Mouse (Mus musculus) heart, embryonic 10.5 days (tissue): ENCODE data around the gene Rec114. TPM values are rescaled to one million over a fixed set of nuclear protein-coding genes. Genes with fewer than 3 reads are reported as not detected.

ENCODE experiments used
- DNase-seq: peaks from one replicate; pipeline ENCODE4 v3.0.0-alpha.2; 2017; ENCODE audit warnings: low spot score
- H3K27ac ChIP-seq: fragments of 300-500 bp; sonication (generic); 2 replicates; pipeline ENCODE4 v1.5.1; 2016; ENCODE audit warnings: mild to moderate bottlenecking
- H3K27me3 ChIP-seq: fragments of 300-500 bp; sonication (generic); 2 replicates; pipeline ENCODE4 v1.6.1; 2016; ENCODE audit warnings: mild to moderate bottlenecking; ENCODE audit not compliant: poor library complexity, insufficient read depth, severe bottlenecking
- H3K36me3 ChIP-seq: fragments of 300-500 bp; sonication (generic); 2 replicates; pipeline ENCODE4 v1.6.1; 2016; ENCODE audit warnings: mild to moderate bottlenecking, moderate library complexity
- H3K4me1 ChIP-seq: fragments of 300-500 bp; sonication (generic); 2 replicates; pipeline ENCODE4 v1.6.1; 2016; ENCODE audit warnings: mild to moderate bottlenecking
- H3K4me3 ChIP-seq: fragments of 300-500 bp; sonication (generic); 2 replicates; pipeline ENCODE4 v1.5.1; 2016; ENCODE audit warnings: mild to moderate bottlenecking, moderate library complexity
- H3K9me3 ChIP-seq: fragments of 300-500 bp; sonication (generic); 2 replicates; pipeline ENCODE4 v1.6.1; 2016; ENCODE audit warnings: mild to moderate bottlenecking, moderate library complexity
- WGBS: fragments of 180-500 bp; shearing (Covaris S2); methylation state at CpG from one replicate; pipeline ENCODE4 v1.1.7; 2016; 5-methylcytosine and 5-hydroxymethylcytosine counted together
- polyA plus RNA-seq: library from polyadenylated mRNA; unstranded; fragments of >200 nt; fragmentation: Nextera tagmentation; extraction: Ambion mirVana; gene quantifications from 2 replicates; pipeline ENCODE4 v1.2.1, GENCODE M21; 2016

The Rec114 gene
- polyA plus RNA-seq, 1 experiment from 2014 or later: 11.6 TPM

GRCm38 (mm10) chr9:58707796-58708195, 36.0 kb downstream of the Rec114 start:
- Histone ChIP-seq H3K4me3 (no peak overlapping the region), H3K4me1 (peaks cover 3% of the 10 kb centered on the region; the same call in 1 of the 2 replicates), H3K27ac (no peak overlapping the region), H3K36me3 (no peaks in the 10 kb centered on the region), H3K9me3 (no peaks in the 10 kb centered on the region), H3K27me3 (no peaks in the 10 kb centered on the region)
- 74% methylated on average over 11 of the region's 11 CpGs for WGBS
- DNase-seq: peak; percentile 65

DNA sequence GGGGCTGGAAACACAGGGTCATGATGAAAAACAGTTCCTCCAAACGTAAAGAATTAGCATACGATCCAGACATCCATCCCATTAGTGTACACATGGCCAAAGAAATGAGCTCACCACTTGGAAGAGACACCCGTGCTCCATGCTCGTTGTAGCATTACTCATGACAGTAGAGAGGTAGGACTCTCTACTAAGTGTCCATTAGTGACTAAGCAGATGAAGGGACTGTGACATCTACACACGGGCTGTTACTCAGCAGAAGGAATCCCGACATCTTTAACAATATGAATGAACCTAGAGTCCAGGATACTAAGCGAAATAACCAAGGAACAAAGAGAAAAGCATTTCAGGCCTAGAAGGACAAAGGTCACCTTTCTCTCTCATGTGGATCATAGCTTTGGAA, 37.7 kb downstream of the Rec114 start:
- no peak overlapping the region for H3K27ac ChIP-seq
- no peaks in the 10 kb centered on the region for H3K9me3 ChIP-seq
- H3K36me3 ChIP-seq: no peaks in the 10 kb centered on the region
- peak; percentile 25 for DNase-seq
- H3K4me3 ChIP-seq: no peak overlapping the region
- H3K4me1 ChIP-seq: peaks cover 3% of the 10 kb centered on the region; the same call in 1 of the 2 replicates
- WGBS: 83% methylated on average over 7 of the region's 7 CpGs
- H3K27me3 ChIP-seq: no peaks in the 10 kb centered on the region

- WGBS: 89% methylated on average over 7 of the region's 7 CpGs
- H3K9me3 ChIP-seq: no peaks in the 10 kb centered on the region
- no peak overlapping the region for H3K4me3 ChIP-seq
- H3K36me3 ChIP-seq: no peaks in the 10 kb centered on the region
- DNase-seq: peak; percentile 62
- H3K27me3 ChIP-seq: no peaks in the 10 kb centered on the region
- H3K27ac ChIP-seq: no peak overlapping the region
- peaks cover 3% of the 10 kb centered on the region; the same call in 1 of the 2 replicates for H3K4me1 ChIP-seq
Measured at GRCm38 (mm10) chr9:58703766-58704165, 40.0 kb downstream of the Rec114 start.

- H3K36me3 ChIP-seq: no peaks in the 10 kb centered on the region
- whole genome bisulfite sequencing: 84% methylated on average over 2 of the region's 2 CpGs
- DNase-seq: peak; percentile 50
- H3K27ac ChIP-seq: no peak overlapping the region
- H3K4me1 ChIP-seq: peaks cover 3% of the 10 kb centered on the region; the same call in 1 of the 2 replicates
- no peak overlapping the region for H3K4me3 ChIP-seq
- no peaks in the 10 kb centered on the region for H3K9me3 ChIP-seq
- H3K27me3 ChIP-seq: no peaks in the 10 kb centered on the region
Measured at GRCm38 (mm10) chr9:58701751-58702150, 42.0 kb downstream of the Rec114 start.

- WGBS: 82% methylated on average over 2 of the region's 2 CpGs
- no peaks in the 10 kb centered on the region; the same call in 1 of the 2 replicates for H3K36me3 ChIP-seq
- no peak overlapping the region for H3K4me3 ChIP-seq
- H3K9me3 ChIP-seq: no peaks in the 10 kb centered on the region
- DNase-seq: peak; percentile 58
- no peaks in the 10 kb centered on the region for H3K27me3 ChIP-seq
- H3K4me1 ChIP-seq: no peaks in the 10 kb centered on the region
- no peak overlapping the region for H3K27ac ChIP-seq
Measured at GRCm38 (mm10) chr9:58698486-58698885, 45.3 kb downstream of the Rec114 start.

- no peaks in the 10 kb centered on the region for H3K9me3 ChIP-seq
- peaks cover 30% of the 10 kb centered on the region for H3K4me1 ChIP-seq
- 0 out of 2 replicates have a peak overlapping the region, but pooled peaks have one; percentile 6 for H3K27ac ChIP-seq
- no peak overlapping the region for H3K4me3 ChIP-seq
- no peaks in the 10 kb centered on the region for H3K27me3 ChIP-seq
- 63% methylated on average over 7 of the region's 7 CpGs for WGBS
- DNase-seq: peak; percentile 63
- no peaks in the 10 kb centered on the region; the same call in 1 of the 2 replicates for H3K36me3 ChIP-seq
Measured at GRCm38 (mm10) chr9:58691471-58691870, 52.3 kb downstream of the Rec114 start.

GRCm38 (mm10) chr9:58690701-58691100, 53.1 kb downstream of the Rec114 start:
- Histone ChIP-seq H3K36me3 (no peaks in the 10 kb centered on the region; the same call in 1 of the 2 replicates), H3K4me3 (no peak overlapping the region), H3K27me3 (no peaks in the 10 kb centered on the region), H3K4me1 (peaks cover 30% of the 10 kb centered on the region), H3K27ac (no peak overlapping the region), H3K9me3 (no peaks in the 10 kb centered on the region)
- 76% methylated on average over 4 of the region's 4 CpGs for WGBS
- peak; percentile 74 for DNase-seq

GRCm38 (mm10) chr9:58688076-58688475, 55.7 kb downstream of the Rec114 start:
- Histone ChIP-seq H3K27me3 (no peaks in the 10 kb centered on the region), H3K4me3 (no peak overlapping the region), H3K27ac (no peak overlapping the region), H3K4me1 (peaks cover 28% of the 10 kb centered on the region), H3K36me3 (no peaks in the 10 kb centered on the region), H3K9me3 (no peaks in the 10 kb centered on the region)
- 79% methylated on average over 4 of the region's 4 CpGs for WGBS
- peak; percentile 71 for DNase-seq

DNA sequence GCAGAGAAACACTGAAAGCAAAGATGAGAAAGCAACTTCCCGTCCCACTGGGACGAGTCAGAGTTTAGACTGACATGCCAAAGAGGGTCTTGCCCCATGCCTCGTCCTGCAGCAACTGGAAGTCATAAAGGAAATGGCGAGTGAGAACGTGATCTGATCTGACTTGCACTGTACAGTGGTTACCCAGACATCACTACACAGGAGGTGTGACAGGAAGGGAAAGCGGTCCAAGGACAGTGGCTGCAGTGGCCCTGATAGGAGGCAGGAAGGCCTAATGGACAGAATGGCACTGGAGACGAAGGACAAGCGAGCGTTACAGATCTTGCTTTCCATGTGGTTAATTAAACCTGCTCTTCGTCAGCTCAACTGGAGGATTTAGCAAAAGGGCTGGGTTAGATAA, 58.5 kb downstream of the Rec114 start:
- H3K27me3 ChIP-seq: no peaks in the 10 kb centered on the region
- peak; percentile 25 for DNase-seq
- H3K4me1 ChIP-seq: peaks cover 12% of the 10 kb centered on the region; the same call in 1 of the 2 replicates
- no peaks in the 10 kb centered on the region for H3K9me3 ChIP-seq
- H3K27ac ChIP-seq: no peak overlapping the region
- no peaks in the 10 kb centered on the region for H3K36me3 ChIP-seq
- no peak overlapping the region for H3K4me3 ChIP-seq
- WGBS: 73% methylated on average over 10 of the region's 10 CpGs

GRCm38 (mm10) chr9:58683372-58683771, 60.4 kb downstream of the Rec114 start:
- DNase-seq: no peak
- 75% methylated on average over 6 of the region's 6 CpGs for WGBS

GRCm38 (mm10) chr9:58682106-58682505, 61.7 kb downstream of the Rec114 start:
- WGBS: 70% methylated on average over 6 of the region's 6 CpGs
- Histone ChIP-seq H3K9me3 (no peaks in the 10 kb centered on the region), H3K36me3 (no peaks in the 10 kb centered on the region), H3K27me3 (no peaks in the 10 kb centered on the region), H3K4me1 (peaks cover 6% of the 10 kb centered on the region; the same call in 1 of the 2 replicates), H3K27ac (no peak overlapping the region), H3K4me3 (no peak overlapping the region)
- no peak for DNase-seq

More at GRCm38 (mm10) chr9:58683372-58683771, 60.4 kb downstream of the Rec114 start:
- Histone ChIP-seq H3K27me3 (no peaks in the 10 kb centered on the region), H3K27ac (no peak overlapping the region), H3K4me3 (no peak overlapping the region), H3K36me3 (no peaks in the 10 kb centered on the region), H3K9me3 (no peaks in the 10 kb centered on the region), H3K4me1 (peaks cover 12% of the 10 kb centered on the region; the same call in 1 of the 2 replicates)

GRCm38 (mm10) chr9:58681411-58681810, 62.4 kb downstream of the Rec114 start:
- DNase-seq: no peak
- no peaks in the 10 kb centered on the region for H3K9me3 ChIP-seq
- H3K4me1 ChIP-seq: peaks cover 4% of the 10 kb centered on the region; the same call in 1 of the 2 replicates
- H3K27ac ChIP-seq: no peak overlapping the region
- H3K27me3 ChIP-seq: no peaks in the 10 kb centered on the region
- WGBS: 65% methylated on average over 2 of the region's 2 CpGs
- no peaks in the 10 kb centered on the region for H3K36me3 ChIP-seq
- H3K4me3 ChIP-seq: no peak overlapping the region

- DNase-seq: peak; percentile 72
- H3K27me3 ChIP-seq: no peaks in the 10 kb centered on the region
- no peak overlapping the region for H3K4me3 ChIP-seq
- 0 out of 2 replicates have a peak overlapping the region, but pooled peaks have one; percentile 14 for H3K27ac ChIP-seq
- no peaks in the 10 kb centered on the region for H3K9me3 ChIP-seq
- WGBS: 41% methylated on average over 6 of the region's 6 CpGs
- H3K36me3 ChIP-seq: no peaks in the 10 kb centered on the region
- H3K4me1 ChIP-seq: peaks cover 17% of the 10 kb centered on the region
Measured at GRCm38 (mm10) chr9:58675371-58675770, 68.4 kb downstream of the Rec114 start.

DNA sequence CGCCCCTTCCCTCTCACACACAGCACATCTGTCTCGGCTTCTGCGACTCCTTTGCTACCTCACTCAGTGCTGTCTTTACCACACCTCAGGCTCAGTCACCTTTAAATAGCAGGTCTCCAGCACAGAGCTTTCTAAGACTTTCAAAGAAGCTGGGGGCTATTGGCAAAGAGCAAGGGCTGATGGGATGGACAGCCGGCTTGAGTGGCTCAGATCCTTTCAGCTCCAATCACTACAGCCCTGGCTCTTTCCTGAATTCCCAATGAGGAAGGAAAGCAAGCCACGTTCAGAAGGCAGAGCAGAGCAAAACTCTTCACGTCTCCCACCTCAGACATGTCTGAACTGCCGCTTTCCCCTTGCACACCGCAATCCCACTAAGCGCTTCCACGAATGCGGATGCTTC, 69.0 kb downstream of the Rec114 start:
- DNase-seq: peak; percentile 68
- H3K4me1 ChIP-seq: peaks cover 17% of the 10 kb centered on the region
- 74% methylated on average over 11 of the region's 11 CpGs for WGBS
- no peaks in the 10 kb centered on the region for H3K36me3 ChIP-seq
- no peaks in the 10 kb centered on the region for H3K9me3 ChIP-seq
- H3K4me3 ChIP-seq: no peak overlapping the region
- H3K27ac ChIP-seq: no peak overlapping the region
- H3K27me3 ChIP-seq: no peaks in the 10 kb centered on the region
